Mouse (Mus musculus) c-Kit-positive CD71-negative TER-119-negative erythroid progenitor cells, embryonic 14.5 days (primary cell): ENCODE measurements around the gene Slc44a5.

Source experiments
- DNase-seq: peaks from one replicate; pipeline ENCODE4 v3.0.0-alpha.2; 2013; ENCODE audit warnings: low read depth

Slc44a5 gene

GRCm38 (mm10) chr3:153973171-153973948, at the start of gene Slc44a5:
Gene Slc44a5, plus strand, starts transcription at chr3:153973436.
- no peak for DNase-seq

- DNase-seq, result no peak
Measured at GRCm38 (mm10) chr3:153926333-153926732, 46.9 kb upstream of the Slc44a5 start.

GRCm38 (mm10) chr3:153929526-153929925, 43.7 kb upstream of the Slc44a5 start:
- DNase-seq, result no peak

GRCm38 (mm10) chr3:153932461-153932860, 40.8 kb upstream of the Slc44a5 start:
- no peak for DNase-seq

- no peak for DNase-seq
Measured at GRCm38 (mm10) chr3:153935878-153936277, 37.4 kb upstream of the Slc44a5 start.

- no peak for DNase-seq
Measured at GRCm38 (mm10) chr3:153937116-153937810, 36.0 kb upstream of the Slc44a5 start.

- no peak for DNase-seq
Measured at GRCm38 (mm10) chr3:153940021-153940420, 33.2 kb upstream of the Slc44a5 start.

- DNase-seq, result no peak
Measured at GRCm38 (mm10) chr3:153940486-153940885, 32.8 kb upstream of the Slc44a5 start.

- no peak for DNase-seq
Measured at GRCm38 (mm10) chr3:153941613-153942012, 31.6 kb upstream of the Slc44a5 start.

- DNase-seq, result no peak
Measured at GRCm38 (mm10) chr3:153943003-153943640, 30.1 kb upstream of the Slc44a5 start.

GRCm38 (mm10) chr3:153943901-153944334, 29.3 kb upstream of the Slc44a5 start:
- DNase-seq, result peak; percentile 50

GRCm38 (mm10) chr3:153944335-153944990, 28.8 kb upstream of the Slc44a5 start, which contains the start of gene Acadm:
Gene Acadm, minus strand, starts transcription at chr3:153944632.
- peak; percentile 94 for DNase-seq

GRCm38 (mm10) chr3:153947271-153947670, 26.0 kb upstream of the Slc44a5 start:
- no peak for DNase-seq

- DNase-seq, result no peak
Measured at GRCm38 (mm10) chr3:153948176-153948575, 25.1 kb upstream of the Slc44a5 start.

- no peak for DNase-seq
Measured at GRCm38 (mm10) chr3:153957916-153958315, 15.3 kb upstream of the Slc44a5 start.

GRCm38 (mm10) chr3:153959035-153959730, 14.1 kb upstream of the Slc44a5 start:
- DNase-seq, result peak; percentile 43

GRCm38 (mm10) chr3:153959731-153960207, 13.5 kb upstream of the Slc44a5 start:
- DNase-seq, result no peak

GRCm38 (mm10) chr3:153960884-153961283, 12.4 kb upstream of the Slc44a5 start:
- DNase-seq, result no peak

- no peak for DNase-seq
Measured at GRCm38 (mm10) chr3:153961632-153962389, 11.4 kb upstream of the Slc44a5 start.

- DNase-seq, result no peak
Measured at GRCm38 (mm10) chr3:153967447-153967846, 5.8 kb upstream of the Slc44a5 start.

- peak; percentile 62 for DNase-seq
Measured at GRCm38 (mm10) chr3:153968549-153968948, 4.7 kb upstream of the Slc44a5 start.
